8 mouse cellular contexts compared by ENCODE assay signal in genomic region chr11:103101481-103101865, GRCm38 (mm10). TPM values are rescaled to one million over a fixed set of nuclear protein-coding genes. Genes with fewer than 3 reads are reported as not detected.
DNase-seq lines count a peak whose midpoint lies in the region.

TSS of gene Plcd3 (minus strand) at chr11:103101658.
TSS of gene Acbd4 (plus strand) at chr11:103101682.

- peak within 1 kb of the TSS; percentile 62 for H3K4me3 ChIP-seq in hindbrain, embryonic 10.5 days

- peak within 1 kb of the TSS; percentile 67 for H3K27ac ChIP-seq in hindbrain, embryonic 10.5 days

- peaks cover 87% of the 10 kb centered on the region for H3K27me3 ChIP-seq in hindbrain, embryonic 10.5 days (ENCODE audit: insufficient read depth, poor library complexity, severe bottlenecking)

- WGBS in hindbrain, embryonic 10.5 days = under 1% methylated on average over 34 of the region's 34 CpGs

- no peaks in the 10 kb centered on the region for H3K36me3 ChIP-seq in hindbrain, embryonic 10.5 days

- peaks cover 74% of the 10 kb centered on the region for H3K4me1 ChIP-seq in hindbrain, embryonic 10.5 days (replicated peaks)

- H3K9me3 ChIP-seq in hindbrain, embryonic 10.5 days = no peaks in the 10 kb centered on the region

- DNase-seq in R1 (ENCODE audit: low read depth, low spot score) = peak; percentile 88
- DNase-seq in cerebellum, adult 9-10 months = peak; percentile 85
- DNase-seq in frontal cortex, adult 2 months (ENCODE audit: extremely low spot score in 1 of 2, low spot score in 1 of 2) = peak in 1 of 2 experiments; percentile 72
- peak; percentile 71 for DNase-seq in hindbrain, embryonic 10.5 days (ENCODE audit: low spot score)
- peak; percentile 60 to 62 for DNase-seq in layer of hippocampus, postnatal 14 days (ENCODE audit: low spot score in 2 of 2)
- DNase-seq in lung, postnatal 14 days = peak; percentile 88
- peak; percentile 69 for DNase-seq in retina, adult 2 months (ENCODE audit: low read depth, low spot score)
- peak; percentile 68 for DNase-seq in thymus, postnatal 4 days

RNA-seq across cellular contexts. Expression of gene Plcd3, which starts in this region (rescaled TPM):
- polyA plus RNA-seq in frontal cortex, adult 2 months (2012; rRNA removed) = 12.3 and 13.3 TPM in 2 replicates
- polyA plus RNA-seq in hindbrain, embryonic 10.5 days (2016; fragmentation: Nextera tagmentation; extraction: Ambion mirVana) = 1.6 and 1.9 TPM in 2 replicates
- total RNA-seq in layer of hippocampus, postnatal 14 days (2021) = 10 to 100 TPM in 1 of 2 experiments, 1 to 10 TPM in 1; 9.7 to 10.3 TPM

RNA-seq across cellular contexts. Expression of gene Acbd4, which starts in this region (rescaled TPM):
- polyA plus RNA-seq in frontal cortex, adult 2 months (2012; rRNA removed) = 38.1 and 44.9 TPM in 2 replicates
- polyA plus RNA-seq in hindbrain, embryonic 10.5 days (2016; fragmentation: Nextera tagmentation; extraction: Ambion mirVana) = 7.7 and 8.3 TPM in 2 replicates
- 10 to 100 TPM; 71.0 to 80.3 TPM for total RNA-seq in layer of hippocampus, postnatal 14 days (2021)
